Mouse (Mus musculus): Measurements from ENCODE around the gene Ccdc88b.

DNA sequence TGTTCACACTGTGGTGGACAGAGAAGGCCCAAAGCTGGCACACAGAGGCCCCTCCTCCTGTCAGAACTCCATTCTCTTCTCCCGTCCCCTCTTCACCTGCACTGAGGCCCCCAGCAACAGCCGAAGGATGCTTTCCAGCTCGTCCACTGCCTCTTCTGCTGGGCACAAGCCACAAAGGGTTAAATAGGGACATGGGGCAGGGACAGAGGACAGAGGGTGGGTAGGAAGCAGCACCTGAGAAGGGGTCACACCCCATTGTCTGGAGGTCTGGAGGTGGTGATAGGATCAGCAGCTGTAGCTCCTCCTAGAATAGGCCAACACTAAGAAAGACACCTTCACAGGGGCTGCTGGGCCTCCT lies 1.0 kb downstream of the Ccdc88b start:
- TF ChIP-seq POLR2A (IDR thresholded peaks at IDR 0.05; ENCODE audit: borderline replicate concordance, insufficient read depth, low read length) (no peak), CTCF (IDR thresholded peaks at IDR 0.05; ENCODE audit: borderline replicate concordance, insufficient read depth, low read depth, low read length) (no peak)
